Mouse (Mus musculus) hematopoietic stem cell, adult 5-6 weeks (primary cell): ENCODE results near the gene Dach1. TPM values are rescaled to one million over a fixed set of nuclear protein-coding genes. Genes with fewer than 3 reads are reported as not detected.

Experiments
- ATAC-seq, 2 experiments: fragments of 125-278 bp in 1 of 2; replicated peaks in 1 of 2; 2 replicates each; pipeline ENCODE4 v1.8.0; 2016 to 2017; ENCODE audit warnings: inconsistent platforms in 2 of 2, mild to moderate bottlenecking in 2 of 2, moderate number of reproducible peaks in 2 of 2, low read depth in 1 of 2, moderate TSS enrichment in 1 of 2; ENCODE audit not compliant: low FRiP score in 2 of 2, poor library complexity in 2 of 2, severe bottlenecking in 2 of 2, insufficient read depth in 1 of 2, low TSS enrichment in 1 of 2
- total RNA-seq: library from RNA; stranded (forward); fragments of 172-1452, 232-1000 nt; gene quantifications from 2 replicates; pipeline ENCODE4 v1.2.3, GENCODE M21; 2017

Gene Dach1
- total RNA-seq, 1 experiment from 2014 or later = 24.7 TPM

GRCm38 (mm10) chr14:97813557-97813956 is 356.0 kb downstream of the Dach1 start:
- no peak for ATAC-seq

- ATAC-seq = no peak
These were observed 374.1 kb downstream of the Dach1 start for GRCm38 (mm10) chr14:97795385-97795952.

GRCm38 (mm10) chr14:97774135-97774767 is 395.3 kb downstream of the Dach1 start:
- ATAC-seq = no peak

- ATAC-seq = no peak
These were observed 415.2 kb downstream of the Dach1 start for GRCm38 (mm10) chr14:97754400-97754799.

GRCm38 (mm10) chr14:97753973-97754372 is 415.6 kb downstream of the Dach1 start:
- no peak for ATAC-seq

- ATAC-seq = no peak
These were observed 426.3 kb downstream of the Dach1 start for GRCm38 (mm10) chr14:97743252-97743651.

- ATAC-seq = no peak
These were observed 426.8 kb downstream of the Dach1 start for GRCm38 (mm10) chr14:97742785-97743184.
